Mouse (Mus musculus): Measurements from ENCODE around the gene Lgi2.

- TF ChIP-seq CTCF (IDR thresholded peaks at IDR 0.05; ENCODE audit: low read depth) (no peak), EP300 (IDR thresholded peaks at IDR 0.05; ENCODE audit: low read depth) (no peak)
These were observed 78.5 kb downstream of the Lgi2 start for GRCm38 (mm10) chr5:52487559-52488430.
